Mouse (Mus musculus): ENCODE data around the gene Pnmt. TPM values are rescaled to one million over a fixed set of nuclear protein-coding genes. Genes with fewer than 3 reads are reported as not detected.
A peak's percentile ranks its signal among the peaks of the same experiment; 100 is the strongest.
"Not testable (repeated sequence)": the region's sequence is repeated elsewhere in the genome, so short reads cannot be mapped to it uniquely, and the experiment has no call there.

Pnmt gene
- polyA plus RNA-seq, 1 experiment from 2014 or later: 0.17 TPM

GRCm38 (mm10) chr11:98376756-98377155, 9.5 kb upstream of the Pnmt start:
- Histone ChIP-seq H3K4me2 (no peak overlapping the region), H3K27me3 (no peaks in the 10 kb centered on the region), H3K9ac (0 out of 2 replicates have a peak overlapping the region, but pooled peaks have one; percentile 4), H3K4me3 (replicated peaks) (no peak overlapping the region), H3K9me3 (no peaks in the 10 kb centered on the region), H3K27ac (no peak overlapping the region), H3K36me3 (replicated peaks) (peaks cover 71% of the 10 kb centered on the region), H3K4me1 (peaks cover 12% of the 10 kb centered on the region)
- 67% methylated on average over 5 of the region's 5 CpGs for WGBS
- ATAC-seq (ENCODE audit: low FRiP score): no peak

- Histone ChIP-seq H3K4me3 (replicated peaks) (no peak overlapping the region), H3K9me3 (no peaks in the 10 kb centered on the region), H3K4me2 (no peak overlapping the region), H3K4me1 (peaks cover 3% of the 10 kb centered on the region; the same call in 1 of the 2 replicates), H3K27ac (no peak overlapping the region), H3K27me3 (no peaks in the 10 kb centered on the region), H3K9ac (no peak overlapping the region), H3K36me3 (replicated peaks) (peaks cover 71% of the 10 kb centered on the region)
- no peak for ATAC-seq (ENCODE audit: low FRiP score)
- WGBS: 86% methylated on average over 11 of the region's 11 CpGs
Measured at GRCm38 (mm10) chr11:98377787-98378186, 8.5 kb upstream of the Pnmt start.

DNA sequence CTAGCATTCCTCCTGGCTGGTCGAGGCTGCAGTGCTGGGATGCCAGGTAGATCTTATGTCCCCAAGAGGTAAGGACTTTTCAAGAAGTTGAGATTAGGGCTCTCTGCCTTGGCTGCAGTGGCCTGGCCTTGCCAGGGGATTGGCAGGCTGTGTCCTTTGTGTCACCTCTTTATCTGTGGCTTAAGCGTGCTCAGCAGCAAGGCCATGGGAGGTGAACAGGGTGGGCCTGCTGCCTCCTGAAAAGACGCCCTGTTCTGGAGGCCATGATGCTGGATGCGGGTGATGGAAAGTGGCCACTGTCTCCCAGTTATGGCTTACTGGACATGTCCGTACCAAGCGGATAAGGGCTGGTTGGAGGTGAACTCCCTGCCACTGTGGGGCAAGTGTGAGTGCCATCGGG, 6.9 kb upstream of the Pnmt start:
- Histone ChIP-seq H3K4me3 (replicated peaks) (no peak overlapping the region), H3K27me3 (peaks cover 15% of the 10 kb centered on the region), H3K36me3 (replicated peaks) (peaks cover 68% of the 10 kb centered on the region), H3K27ac (no peak overlapping the region), H3K4me1 (no peaks in the 10 kb centered on the region), H3K9ac (no peak overlapping the region), H3K9me3 (no peaks in the 10 kb centered on the region), H3K4me2 (no peak overlapping the region)
- WGBS: 90% methylated on average over 7 of the region's 7 CpGs
- no peak for ATAC-seq (ENCODE audit: low FRiP score)

GRCm38 (mm10) chr11:98380106-98380505, 6.1 kb upstream of the Pnmt start:
- WGBS: 94% methylated on average over 6 of the region's 6 CpGs

GRCm38 (mm10) chr11:98381651-98382050, 4.6 kb upstream of the Pnmt start:
- peaks cover 45% of the 10 kb centered on the region for H3K36me3 ChIP-seq (replicated peaks)
- no peak for ATAC-seq (ENCODE audit: low FRiP score)

More at GRCm38 (mm10) chr11:98380106-98380505, 6.1 kb upstream of the Pnmt start:
- no peak overlapping the region for H3K4me3 ChIP-seq (replicated peaks)
- no peak overlapping the region for H3K27ac ChIP-seq
- no peaks in the 10 kb centered on the region for H3K9me3 ChIP-seq
- peaks cover 22% of the 10 kb centered on the region for H3K27me3 ChIP-seq
- H3K36me3 ChIP-seq (replicated peaks): peaks cover 61% of the 10 kb centered on the region
- no peaks in the 10 kb centered on the region for H3K4me1 ChIP-seq
- H3K4me2 ChIP-seq: no peak overlapping the region
- no peak overlapping the region for H3K9ac ChIP-seq
- no peak for ATAC-seq (ENCODE audit: low FRiP score)

DNA sequence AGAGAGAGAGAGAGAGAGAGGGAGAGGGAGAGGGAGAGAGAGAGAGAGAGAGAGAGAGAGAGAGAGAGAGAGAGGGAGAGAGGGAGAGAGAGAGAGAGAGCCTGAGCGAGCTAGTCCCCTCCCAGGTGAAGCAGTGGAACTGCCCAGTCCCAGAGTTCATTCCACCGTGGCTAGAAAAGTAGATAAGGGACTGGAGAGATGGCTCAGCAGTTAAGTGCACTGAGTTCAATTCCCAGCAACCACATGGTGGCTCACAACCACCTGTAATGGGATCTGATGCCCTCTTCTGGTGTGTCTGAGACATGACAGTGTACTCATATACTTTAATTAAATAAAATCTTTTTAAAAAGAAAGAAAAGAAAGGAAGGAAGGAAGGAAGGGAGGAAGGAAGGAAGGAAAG, 3.8 kb upstream of the Pnmt start:
- peaks cover 45% of the 10 kb centered on the region for H3K27me3 ChIP-seq
- not testable (repeated sequence) for H3K4me3 ChIP-seq (replicated peaks); H3K9ac ChIP-seq; H3K9me3 ChIP-seq; H3K4me1 ChIP-seq; H3K4me2 ChIP-seq; H3K27ac ChIP-seq; ATAC-seq (ENCODE audit: low FRiP score)
- WGBS: 47% methylated on average over 2 of the region's 2 CpGs
- peaks cover 38% of the 10 kb centered on the region for H3K36me3 ChIP-seq (replicated peaks)

More at GRCm38 (mm10) chr11:98381651-98382050, 4.6 kb upstream of the Pnmt start:
- no peak overlapping the region for H3K9ac ChIP-seq
- H3K4me2 ChIP-seq: no peak overlapping the region
- WGBS: 98% methylated on average over 2 of the region's 2 CpGs
- H3K4me1 ChIP-seq: no peaks in the 10 kb centered on the region
- H3K9me3 ChIP-seq: no peaks in the 10 kb centered on the region
- H3K27ac ChIP-seq: no peak overlapping the region
- H3K4me3 ChIP-seq (replicated peaks): no peak overlapping the region
- peaks cover 38% of the 10 kb centered on the region for H3K27me3 ChIP-seq

DNA sequence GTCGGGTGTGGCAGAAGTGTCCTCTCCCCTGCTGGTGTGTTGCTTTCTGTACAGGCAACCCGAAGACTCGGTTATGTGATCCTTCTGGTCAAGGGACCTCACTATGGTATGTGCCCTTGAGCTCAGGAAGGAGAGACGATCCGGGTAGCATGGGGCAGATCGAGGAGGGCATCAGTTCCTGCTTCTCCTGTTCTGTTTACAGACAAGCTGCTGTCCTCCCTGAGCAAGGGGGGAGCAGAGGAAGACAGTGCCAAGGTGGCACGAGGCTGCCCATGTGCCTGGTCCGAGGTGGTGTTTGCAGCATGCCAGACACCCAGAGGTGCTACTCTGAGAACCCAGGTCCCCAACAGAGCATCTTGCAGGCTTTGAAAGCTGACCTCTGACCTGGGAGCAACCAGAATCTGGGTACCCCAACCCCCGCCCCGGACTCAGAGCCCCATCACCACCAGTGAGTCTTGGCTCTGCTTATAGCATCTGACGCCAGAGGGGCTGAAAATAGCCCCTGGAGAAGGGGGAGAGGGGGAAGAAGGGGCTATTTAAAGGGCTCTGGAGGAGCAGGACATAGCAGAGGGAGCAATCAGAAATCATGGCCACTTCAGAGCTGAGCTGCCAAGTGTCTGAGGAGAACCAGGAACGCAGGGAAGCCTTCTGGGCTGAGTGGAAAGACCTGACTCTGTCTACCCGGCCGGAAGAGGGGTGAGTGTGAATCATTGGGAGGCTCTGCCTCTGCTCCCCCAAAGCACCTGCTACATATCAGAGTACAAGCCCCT, 2.8 kb upstream of the Pnmt start, which contains the start of gene Tcap:
Gene Tcap, plus strand, starts transcription at position 551 of the 770 bp plus-strand sequence.
- Histone ChIP-seq H3K4me3 (replicated peaks) (no peak within 1 kb of the TSS), H3K36me3 (replicated peaks) (peaks cover 27% of the 10 kb centered on the region), H3K27ac (no peak within 1 kb of the TSS), H3K4me1 (no peaks in the 10 kb centered on the region; the same call in 1 of the 2 replicates), H3K9ac (no peak within 1 kb of the TSS), H3K4me2 (no peak within 1 kb of the TSS), H3K27me3 (peaks cover 56% of the 10 kb centered on the region), H3K9me3 (no peaks in the 10 kb centered on the region)
- ATAC-seq (ENCODE audit: low FRiP score): no peak
- 66% methylated on average over 14 of the region's 14 CpGs for WGBS

- ATAC-seq (ENCODE audit: low FRiP score): no peak
- Histone ChIP-seq H3K27ac (no peak overlapping the region), H3K4me1 (peaks cover 6% of the 10 kb centered on the region; the same call in 1 of the 2 replicates), H3K9me3 (no peaks in the 10 kb centered on the region), H3K4me3 (replicated peaks) (no peak overlapping the region), H3K36me3 (replicated peaks) (peaks cover 20% of the 10 kb centered on the region), H3K9ac (no peak overlapping the region), H3K4me2 (no peak overlapping the region), H3K27me3 (peaks cover 62% of the 10 kb centered on the region)
- 76% methylated on average over 20 of the region's 20 CpGs for WGBS
Measured at GRCm38 (mm10) chr11:98384216-98384615, 2.0 kb upstream of the Pnmt start.

GRCm38 (mm10) chr11:98384721-98385637, 1.3 kb upstream of the Pnmt start:
- H3K27me3 ChIP-seq: peaks cover 68% of the 10 kb centered on the region
- peaks cover 12% of the 10 kb centered on the region for H3K36me3 ChIP-seq (replicated peaks)
- WGBS: 70% methylated on average over 8 of the region's 8 CpGs
- H3K27ac ChIP-seq: no peak overlapping the region
- no peak for ATAC-seq (ENCODE audit: low FRiP score)
- no peaks in the 10 kb centered on the region for H3K9me3 ChIP-seq
- H3K4me2 ChIP-seq: no peak overlapping the region
- no peak overlapping the region for H3K9ac ChIP-seq
- no peak overlapping the region for H3K4me3 ChIP-seq (replicated peaks)
- peaks cover 6% of the 10 kb centered on the region; the same call in 1 of the 2 replicates for H3K4me1 ChIP-seq

- Histone ChIP-seq H3K9ac (no peak overlapping the region), H3K4me2 (no peak overlapping the region), H3K36me3 (replicated peaks) (no peaks in the 10 kb centered on the region), H3K9me3 (no peaks in the 10 kb centered on the region), H3K4me3 (replicated peaks) (no peak overlapping the region), H3K27ac (no peak overlapping the region), H3K4me1 (peaks cover 6% of the 10 kb centered on the region; the same call in 1 of the 2 replicates), H3K27me3 (peaks cover 84% of the 10 kb centered on the region)
- WGBS: 21% methylated on average over 24 of the region's 24 CpGs
- no peak for ATAC-seq (ENCODE audit: low FRiP score)
Measured at GRCm38 (mm10) chr11:98386596-98386995, 346 bp downstream of the Pnmt start.

GRCm38 (mm10) chr11:98387056-98387577, 867 bp downstream of the Pnmt start:
- WGBS: 61% methylated on average over 14 of the region's 14 CpGs
- no peak for ATAC-seq (ENCODE audit: low FRiP score)
- Histone ChIP-seq H3K4me3 (replicated peaks) (no peak overlapping the region), H3K4me1 (peaks cover 6% of the 10 kb centered on the region; the same call in 1 of the 2 replicates), H3K9me3 (no peaks in the 10 kb centered on the region), H3K4me2 (no peak overlapping the region), H3K36me3 (replicated peaks) (no peaks in the 10 kb centered on the region), H3K9ac (no peak overlapping the region), H3K27ac (no peak overlapping the region), H3K27me3 (peaks cover 89% of the 10 kb centered on the region)

GRCm38 (mm10) chr11:98388282-98388681, 2.0 kb downstream of the Pnmt start:
- 72% methylated on average over 10 of the region's 10 CpGs for WGBS
- no peak overlapping the region for H3K9ac ChIP-seq
- H3K4me1 ChIP-seq: peaks cover 8% of the 10 kb centered on the region
- H3K27ac ChIP-seq: no peak overlapping the region
- no peaks in the 10 kb centered on the region for H3K9me3 ChIP-seq
- ATAC-seq (ENCODE audit: low FRiP score): no peak
- no peak overlapping the region for H3K4me2 ChIP-seq
- H3K36me3 ChIP-seq (replicated peaks): no peaks in the 10 kb centered on the region
- peaks cover 93% of the 10 kb centered on the region for H3K27me3 ChIP-seq
- no peak overlapping the region for H3K4me3 ChIP-seq (replicated peaks)
